Mouse (Mus musculus) NIH3T3 (cell line): ENCODE results near the gene Stip1.
A peak's percentile ranks its signal among the peaks of the same experiment; 100 is the strongest.
"Not testable (repeated sequence)": the region's sequence is repeated elsewhere in the genome, so short reads cannot be mapped to it uniquely, and the experiment has no call there.

Source experiments
- DNase-seq: peaks from one replicate; pipeline ENCODE4 v3.0.0-alpha.2; 2012; ENCODE audit warnings: low read depth

Stip1 gene

GRCm38 (mm10) chr19:7014481-7015135, 25.2 kb downstream of the Stip1 start:
- DNase-seq, result no peak

- DNase-seq, result no peak
These were observed 25.8 kb downstream of the Stip1 start for GRCm38 (mm10) chr19:7013984-7014383.

- DNase-seq, result no peak
These were observed 27.3 kb downstream of the Stip1 start for GRCm38 (mm10) chr19:7012426-7012825.

- no peak for DNase-seq
These were observed 32.7 kb downstream of the Stip1 start for GRCm38 (mm10) chr19:7006892-7007593.

- DNase-seq, result no peak
These were observed 40.3 kb downstream of the Stip1 start for GRCm38 (mm10) chr19:6999360-7000063.

GRCm38 (mm10) chr19:6997721-6998290, 42.0 kb downstream of the Stip1 start:
- no peak for DNase-seq

GRCm38 (mm10) chr19:6996006-6996405, 43.8 kb downstream of the Stip1 start, which contains the start of the genes Nudt22 and Trpt1:
Nudt22 (minus strand) TSS chr19:6996117.
Trpt1 (plus strand) TSS chr19:6996131.
- peak; percentile 92 for DNase-seq

GRCm38 (mm10) chr19:6995255-6995991, 44.3 kb downstream of the Stip1 start:
- DNase-seq, result no peak

GRCm38 (mm10) chr19:6994489-6994888, 45.3 kb downstream of the Stip1 start:
- DNase-seq, result no peak

GRCm38 (mm10) chr19:6994002-6994401, 45.8 kb downstream of the Stip1 start:
- no peak for DNase-seq

- no peak for DNase-seq
These were observed 46.6 kb downstream of the Stip1 start for GRCm38 (mm10) chr19:6993011-6993770.

- DNase-seq, result peak; percentile 98
These were observed 47.5 kb downstream of the Stip1 start, which contains the start of gene Dnajc4 for GRCm38 (mm10) chr19:6992011-6992858. Dnajc4 (minus strand) TSS chr19:6992572.

- not testable (repeated sequence) for DNase-seq
These were observed 48.6 kb downstream of the Stip1 start for GRCm38 (mm10) chr19:6991166-6991565.

GRCm38 (mm10) chr19:6990712-6991111, 49.1 kb downstream of the Stip1 start:
- DNase-seq, result no peak

GRCm38 (mm10) chr19:6989251-6989650, 50.5 kb downstream of the Stip1 start:
- DNase-seq, result no peak

- DNase-seq, result no peak
These were observed 51.9 kb downstream of the Stip1 start for GRCm38 (mm10) chr19:6987904-6988285.

GRCm38 (mm10) chr19:6987061-6987903, 52.5 kb downstream of the Stip1 start, which contains the start of gene Vegfb:
Vegfb (minus strand) TSS chr19:6987651.
- DNase-seq, result peak; percentile 78

- DNase-seq, result no peak
These were observed 53.6 kb downstream of the Stip1 start for GRCm38 (mm10) chr19:6985951-6986708.
